Mouse (Mus musculus): ENCODE data around the gene Stx16. TPM values are rescaled to one million over a fixed set of nuclear protein-coding genes. Genes with fewer than 3 reads are reported as not detected.

Gene Stx16
- polyA plus RNA-seq, 1 experiment: 70.4 TPM

DNA sequence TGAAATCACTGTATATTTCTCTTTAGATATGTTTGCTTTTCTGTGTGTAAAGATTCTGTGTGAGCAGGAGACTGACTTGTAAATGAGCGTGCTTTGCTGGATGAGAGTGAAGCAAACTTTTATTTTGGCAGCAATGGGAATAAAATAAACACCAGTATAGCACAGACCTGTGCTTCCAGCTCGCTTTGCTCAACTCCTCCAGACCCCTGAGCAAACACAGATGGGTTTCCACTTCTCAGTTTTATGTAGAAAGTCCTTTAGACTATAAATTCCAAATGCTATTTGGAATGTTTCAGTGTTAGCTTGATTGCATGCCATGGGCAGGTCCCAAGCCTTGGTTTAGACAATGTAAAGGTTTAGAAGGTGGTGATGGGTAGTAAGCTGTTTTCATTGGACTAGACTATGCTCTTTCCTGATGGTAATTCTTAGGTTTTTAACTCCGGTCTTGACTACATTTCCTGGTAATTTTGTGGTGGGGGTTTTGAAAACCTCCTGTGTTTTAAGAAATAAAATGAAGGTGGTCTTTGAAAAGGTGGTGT is 6.3 kb downstream of the Stx16 start:
- Histone ChIP-seq H3K27ac (ENCODE audit: control insufficient read depth, insufficient read depth, low read length) (no peak overlapping the region), H3K27me3 (ENCODE audit: control insufficient read depth, insufficient read depth, low read length) (no peaks in the 10 kb centered on the region), H3K36me3 (ENCODE audit: control insufficient read depth, insufficient read depth, low read length) (no peaks in the 10 kb centered on the region), H3K4me1 (replicated peaks; ENCODE audit: control insufficient read depth, insufficient read depth, low read length) (0 out of 2 replicates have a peak, but pooled peaks cover 2% of the 10 kb centered on the region), H3K4me3 (ENCODE audit: control insufficient read depth, insufficient read depth, low read length) (no peak overlapping the region)
- 96% methylated on average over 3 of the region's 3 CpGs for WGBS
- no peak for DNase-seq
- TF ChIP-seq POLR2A (IDR thresholded peaks at IDR 0.05; ENCODE audit: control insufficient read depth, extremely low read depth, insufficient read depth, low read length, poor library complexity) (no peak), CTCF (IDR thresholded peaks at IDR 0.05; ENCODE audit: borderline replicate concordance, control insufficient read depth, extremely low read depth, insufficient read depth, low read length, poor library complexity) (no peak)

DNA sequence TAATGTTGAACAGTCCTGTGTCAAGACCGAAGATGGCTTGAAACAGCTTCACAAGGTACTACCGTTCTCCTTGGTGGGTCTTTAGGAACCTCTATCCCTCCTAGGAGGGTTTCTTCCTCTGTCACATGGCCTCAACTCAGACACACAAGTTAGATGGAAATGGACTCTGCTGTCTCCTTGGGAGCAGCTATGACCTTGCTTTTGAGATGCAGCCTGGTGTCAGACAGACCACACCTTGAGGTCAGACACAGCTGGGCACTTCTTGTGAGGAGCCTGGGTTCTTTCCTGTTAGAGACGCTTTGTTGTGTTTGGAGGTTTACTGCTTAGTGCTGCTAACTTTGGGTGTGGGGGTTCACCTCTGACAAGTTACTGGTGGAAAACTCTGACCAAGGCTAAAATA is 19.0 kb downstream of the Stx16 start:
- WGBS: 93% methylated on average over 3 of the region's 3 CpGs
- peaks cover 3% of the 10 kb centered on the region; the same call in 1 of the 2 replicates for H3K36me3 ChIP-seq (ENCODE audit: control insufficient read depth, insufficient read depth, low read length)

DNA sequence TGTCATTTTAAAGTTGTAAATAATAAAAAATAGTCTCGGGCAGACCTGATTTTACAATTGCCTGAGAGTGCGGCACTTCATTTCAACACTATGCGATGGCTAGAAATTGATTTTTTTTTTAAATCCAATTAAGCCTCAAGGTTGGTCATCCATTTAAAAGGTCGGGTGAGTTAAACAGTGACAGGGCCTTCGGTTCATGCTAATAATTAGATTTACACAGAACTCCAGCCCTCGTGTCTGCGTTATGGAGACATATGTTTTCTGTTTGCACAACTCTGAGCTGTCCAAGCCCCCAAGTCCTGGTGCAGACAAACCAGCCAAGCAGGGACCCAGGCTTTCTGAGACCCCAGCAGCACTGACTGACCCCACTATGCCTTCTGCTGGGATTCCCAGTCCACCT is 26.3 kb downstream of the Stx16 start:
- no peaks in the 10 kb centered on the region; the same call in 1 of the 2 replicates for H3K36me3 ChIP-seq (ENCODE audit: control insufficient read depth, insufficient read depth, low read length)
- TF ChIP-seq POLR2A (IDR thresholded peaks at IDR 0.05; ENCODE audit: control insufficient read depth, extremely low read depth, insufficient read depth, low read length, poor library complexity): no peak
- no peak for TF ChIP-seq CTCF (IDR thresholded peaks at IDR 0.05; ENCODE audit: borderline replicate concordance, control insufficient read depth, extremely low read depth, insufficient read depth, low read length, poor library complexity)
- no peaks in the 10 kb centered on the region for H3K27me3 ChIP-seq (ENCODE audit: control insufficient read depth, insufficient read depth, low read length)
- DNase-seq: no peak
- WGBS: 97% methylated on average over 7 of the region's 7 CpGs
- H3K4me3 ChIP-seq (ENCODE audit: control insufficient read depth, insufficient read depth, low read length): no peak overlapping the region
- no peaks in the 10 kb centered on the region for H3K4me1 ChIP-seq (replicated peaks; ENCODE audit: control insufficient read depth, insufficient read depth, low read length)
- H3K27ac ChIP-seq (ENCODE audit: control insufficient read depth, insufficient read depth, low read length): no peak overlapping the region

More for the DNA sequence above, 19.0 kb downstream of the Stx16 start:
- Histone ChIP-seq H3K4me1 (replicated peaks; ENCODE audit: control insufficient read depth, insufficient read depth, low read length) (no peaks in the 10 kb centered on the region), H3K27ac (ENCODE audit: control insufficient read depth, insufficient read depth, low read length) (no peak overlapping the region), H3K4me3 (ENCODE audit: control insufficient read depth, insufficient read depth, low read length) (no peak overlapping the region), H3K27me3 (ENCODE audit: control insufficient read depth, insufficient read depth, low read length) (no peaks in the 10 kb centered on the region)
- TF ChIP-seq POLR2A (IDR thresholded peaks at IDR 0.05; ENCODE audit: control insufficient read depth, extremely low read depth, insufficient read depth, low read length, poor library complexity) (no peak), CTCF (IDR thresholded peaks at IDR 0.05; ENCODE audit: borderline replicate concordance, control insufficient read depth, extremely low read depth, insufficient read depth, low read length, poor library complexity) (no peak)
- no peak for DNase-seq

DNA sequence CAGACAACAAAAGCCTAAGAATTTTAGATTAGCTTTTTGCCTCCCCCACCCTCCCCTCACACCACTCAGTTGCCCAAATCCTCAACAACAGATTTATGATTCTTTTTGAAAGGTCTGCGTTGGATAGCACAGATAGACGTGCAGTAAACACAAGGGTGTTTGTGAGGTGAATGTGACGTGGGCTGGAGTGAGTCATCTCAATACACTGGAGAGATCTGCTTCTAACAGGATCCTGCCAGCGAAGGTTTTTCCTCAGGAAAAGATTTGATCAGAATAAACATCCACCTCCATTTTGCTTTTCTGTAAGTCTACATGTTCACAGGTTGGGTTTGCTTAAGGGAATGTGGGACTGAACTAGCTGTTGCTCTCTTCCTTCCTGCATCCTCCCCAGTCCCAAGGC is 27.4 kb downstream of the Stx16 start:
- H3K27ac ChIP-seq (ENCODE audit: control insufficient read depth, insufficient read depth, low read length): no peak overlapping the region
- 97% methylated on average over 4 of the region's 4 CpGs for WGBS
- no peak for TF ChIP-seq CTCF (IDR thresholded peaks at IDR 0.05; ENCODE audit: borderline replicate concordance, control insufficient read depth, extremely low read depth, insufficient read depth, low read length, poor library complexity)
- no peak for TF ChIP-seq POLR2A (IDR thresholded peaks at IDR 0.05; ENCODE audit: control insufficient read depth, extremely low read depth, insufficient read depth, low read length, poor library complexity)
- H3K36me3 ChIP-seq (ENCODE audit: control insufficient read depth, insufficient read depth, low read length): no peaks in the 10 kb centered on the region
- no peaks in the 10 kb centered on the region for H3K4me1 ChIP-seq (replicated peaks; ENCODE audit: control insufficient read depth, insufficient read depth, low read length)
- H3K27me3 ChIP-seq (ENCODE audit: control insufficient read depth, insufficient read depth, low read length): no peaks in the 10 kb centered on the region
- DNase-seq: no peak
- no peak overlapping the region for H3K4me3 ChIP-seq (ENCODE audit: control insufficient read depth, insufficient read depth, low read length)

DNA sequence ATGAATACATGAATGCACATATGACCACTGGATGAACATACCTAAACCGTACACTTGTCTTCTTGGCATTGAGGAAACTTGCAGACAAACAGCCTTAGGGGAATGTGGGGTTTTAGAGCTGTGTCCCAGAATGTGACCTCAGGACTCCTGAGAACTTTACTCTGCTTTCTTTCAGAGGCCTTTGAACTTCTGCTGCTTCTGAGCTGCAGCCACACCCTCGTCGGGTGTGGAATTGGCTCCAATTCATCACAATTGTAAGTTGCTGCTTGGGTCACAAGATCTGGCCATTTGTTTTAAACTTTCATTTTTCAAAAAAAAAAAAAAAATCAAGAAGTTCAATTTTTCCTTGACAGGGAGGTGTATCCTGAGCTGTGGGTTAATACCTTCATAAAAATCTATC is 31.3 kb downstream of the Stx16 start:
- H3K36me3 ChIP-seq (ENCODE audit: control insufficient read depth, insufficient read depth, low read length): no peaks in the 10 kb centered on the region
- H3K27me3 ChIP-seq (ENCODE audit: control insufficient read depth, insufficient read depth, low read length): no peaks in the 10 kb centered on the region
- no peak overlapping the region for H3K27ac ChIP-seq (ENCODE audit: control insufficient read depth, insufficient read depth, low read length)
- TF ChIP-seq POLR2A (IDR thresholded peaks at IDR 0.05; ENCODE audit: control insufficient read depth, extremely low read depth, insufficient read depth, low read length, poor library complexity) (no peak), CTCF (IDR thresholded peaks at IDR 0.05; ENCODE audit: borderline replicate concordance, control insufficient read depth, extremely low read depth, insufficient read depth, low read length, poor library complexity) (no peak)
- H3K4me3 ChIP-seq (ENCODE audit: control insufficient read depth, insufficient read depth, low read length): no peak overlapping the region
- H3K4me1 ChIP-seq (replicated peaks; ENCODE audit: control insufficient read depth, insufficient read depth, low read length): peaks cover 16% of the 10 kb centered on the region
- WGBS: 86% methylated on average over 3 of the region's 3 CpGs
- DNase-seq: no peak

DNA sequence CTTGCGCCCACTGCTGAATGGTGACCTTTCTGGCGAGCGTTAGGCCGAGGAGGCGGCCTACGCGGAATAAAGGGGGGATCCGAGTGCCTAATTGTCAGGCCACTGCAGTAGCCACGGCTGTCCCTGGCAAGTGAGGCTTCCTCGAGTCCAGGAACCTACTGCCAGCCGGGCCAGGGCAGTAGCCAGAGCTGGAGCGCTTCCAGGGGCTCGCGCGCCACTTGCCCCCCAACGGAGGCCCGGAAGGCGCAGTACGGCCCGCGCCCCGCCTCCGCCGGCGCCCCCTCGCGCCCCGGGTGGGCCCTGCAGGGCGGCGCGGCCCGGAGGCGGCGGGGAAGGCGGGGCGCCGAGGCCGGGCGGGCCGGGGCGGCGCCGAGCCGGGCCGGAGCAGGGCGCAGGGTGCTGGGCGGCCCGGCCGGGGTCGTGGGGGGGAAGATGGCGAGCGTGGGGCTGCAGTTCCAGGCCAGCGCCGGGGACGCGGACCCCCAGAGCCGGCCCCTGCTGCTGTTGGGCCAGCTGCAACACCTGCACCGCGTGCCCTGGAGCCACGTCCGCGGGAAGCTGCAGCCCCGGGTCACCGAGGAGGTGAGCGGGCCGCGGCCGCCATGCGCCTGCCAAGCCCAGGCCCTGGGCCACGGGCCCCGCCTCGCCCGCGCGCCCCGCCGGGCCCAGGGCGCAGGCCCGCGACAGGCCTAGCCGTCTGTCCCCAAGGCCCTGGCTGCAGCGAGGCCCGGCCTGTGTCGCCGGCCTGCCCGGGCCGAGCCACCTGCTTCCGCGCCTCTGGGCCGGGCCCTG is 34.1 kb downstream of the Stx16 start, which contains the start of gene Npepl1:
TSS of gene Npepl1 (plus strand) at position 359 of the 792 bp plus-strand sequence.
- TF ChIP-seq POLR2A (IDR thresholded peaks at IDR 0.05; ENCODE audit: control insufficient read depth, extremely low read depth, insufficient read depth, low read length, poor library complexity) (0 out of 2 replicates have a peak, but pooled peaks have one; percentile 49), CTCF (IDR thresholded peaks at IDR 0.05; ENCODE audit: borderline replicate concordance, control insufficient read depth, extremely low read depth, insufficient read depth, low read length, poor library complexity) (peak; percentile 40; the same call in 1 of the 2 replicates)
- no peaks in the 10 kb centered on the region for H3K27me3 ChIP-seq (ENCODE audit: control insufficient read depth, insufficient read depth, low read length)
- 0 out of 2 replicates have a peak within 1 kb of the TSS, but pooled peaks have one; percentile 7 for H3K27ac ChIP-seq (ENCODE audit: control insufficient read depth, insufficient read depth, low read length)
- H3K4me3 ChIP-seq (ENCODE audit: control insufficient read depth, insufficient read depth, low read length): peak within 1 kb of the TSS; percentile 76
- 4% methylated on average over 66 of the region's 90 CpGs for WGBS
- H3K36me3 ChIP-seq (ENCODE audit: control insufficient read depth, insufficient read depth, low read length): no peaks in the 10 kb centered on the region
- peak; percentile 69 for DNase-seq
- peaks cover 16% of the 10 kb centered on the region for H3K4me1 ChIP-seq (replicated peaks; ENCODE audit: control insufficient read depth, insufficient read depth, low read length)
